Mouse (Mus musculus): ENCODE data around the gene Fgfr2.

DNA sequence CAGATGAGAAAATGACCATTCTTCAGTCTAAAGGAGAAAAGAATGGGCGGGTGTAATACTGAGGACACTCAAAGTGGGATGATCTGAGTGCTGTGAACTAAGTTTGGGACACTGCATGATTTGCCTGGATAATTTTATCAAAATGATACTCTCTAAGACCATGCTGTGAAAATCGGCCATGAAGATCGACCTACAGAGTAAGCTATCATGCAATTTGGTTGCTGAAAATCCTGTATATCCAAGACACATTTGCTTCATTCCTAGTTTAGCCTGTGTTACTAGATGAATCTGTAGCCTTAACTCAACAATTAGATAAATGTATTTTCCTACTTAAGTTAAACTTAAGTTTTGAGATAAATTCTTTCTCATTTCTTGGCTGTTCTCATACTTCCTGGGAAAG is 1655.8 kb downstream of the Fgfr2 start:
- TF ChIP-seq CTCF (IDR thresholded peaks at IDR 0.05; ENCODE audit: control insufficient read depth, insufficient read depth, insufficient read length) (no peak), MYOD1 (IDR thresholded peaks at IDR 0.05; ENCODE audit: control insufficient read depth, insufficient read length, low read depth) (no peak), FOSL1 (IDR thresholded peaks at IDR 0.05; ENCODE audit: insufficient read depth, low read length, poor library complexity, severe bottlenecking) (no peak), MYOG (IDR thresholded peaks at IDR 0.05; ENCODE audit: control insufficient read depth, extremely low read depth, insufficient read length) (no peak)
